Mouse (Mus musculus): ENCODE results near the gene Gjb6.

The Gjb6 gene

DNA sequence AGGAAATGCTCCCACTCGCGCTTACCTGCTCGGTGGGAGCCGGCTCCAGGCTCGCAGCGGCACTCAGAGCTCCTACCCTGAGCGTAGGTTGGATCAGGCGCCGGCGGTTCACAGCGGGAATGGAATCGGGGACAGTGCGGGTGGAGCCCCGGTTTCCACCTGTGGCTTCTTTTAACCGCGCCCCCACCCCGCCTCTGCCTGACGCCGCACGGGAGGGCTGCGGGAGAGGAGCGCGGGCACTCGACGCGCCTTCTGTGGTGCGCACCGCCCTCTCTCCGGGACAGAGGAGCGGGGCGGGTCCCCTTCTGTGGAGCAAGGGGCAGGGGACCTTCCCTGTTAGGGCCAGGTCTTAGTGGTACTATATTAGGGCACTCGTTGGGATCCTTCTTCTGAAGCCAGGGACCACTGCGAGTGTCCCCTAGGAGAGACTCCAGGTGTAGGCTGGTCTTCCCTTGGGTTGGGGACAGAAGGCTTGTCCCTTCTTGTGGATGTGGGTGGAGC, at the start of gene Gjb6:
Gene Gjb6 (minus strand): TSS at position 451 of the 501 bp plus-strand sequence.
- DNase-seq: no peak

DNA sequence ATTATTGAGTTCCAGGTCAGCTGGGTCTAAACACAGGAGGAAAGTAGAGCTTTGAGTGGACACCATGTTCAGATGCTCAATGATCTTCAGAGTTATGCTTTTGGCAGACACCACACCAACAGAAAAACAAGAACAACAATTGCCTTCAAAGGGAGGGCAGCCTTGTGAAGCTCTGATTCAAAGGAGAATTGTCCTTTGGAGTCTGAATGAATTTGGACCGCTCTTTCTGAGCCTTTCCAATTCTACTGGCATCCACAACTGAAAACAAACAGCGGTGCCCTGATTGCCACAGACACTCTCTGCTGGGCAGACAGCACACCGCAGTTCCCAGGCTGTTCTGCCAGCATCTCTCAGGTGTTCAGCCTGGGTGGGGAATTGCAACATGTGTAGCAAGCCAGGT, 32.1 kb upstream of the Gjb6 start:
- DNase-seq: no peak

DNA sequence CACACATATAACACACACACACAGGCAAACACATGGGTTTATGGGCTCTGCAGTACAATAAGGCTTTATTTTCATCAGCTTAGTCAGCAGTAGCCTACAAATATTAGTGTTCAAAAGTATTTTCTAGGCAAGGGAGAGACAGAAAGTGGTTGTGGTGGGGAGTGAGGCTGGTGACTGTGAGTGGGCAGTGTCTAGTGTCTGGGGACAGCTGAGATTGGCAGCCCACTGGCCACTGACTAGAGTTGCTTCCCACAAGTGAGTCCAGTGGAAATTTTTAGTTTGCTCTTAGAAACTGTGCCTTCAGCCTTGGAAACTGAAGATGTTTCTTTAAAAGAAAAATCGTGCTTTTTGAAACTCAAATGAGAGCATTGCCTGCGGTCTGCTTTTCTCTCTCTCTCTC, 28.4 kb upstream of the Gjb6 start:
- no peak for DNase-seq

DNA sequence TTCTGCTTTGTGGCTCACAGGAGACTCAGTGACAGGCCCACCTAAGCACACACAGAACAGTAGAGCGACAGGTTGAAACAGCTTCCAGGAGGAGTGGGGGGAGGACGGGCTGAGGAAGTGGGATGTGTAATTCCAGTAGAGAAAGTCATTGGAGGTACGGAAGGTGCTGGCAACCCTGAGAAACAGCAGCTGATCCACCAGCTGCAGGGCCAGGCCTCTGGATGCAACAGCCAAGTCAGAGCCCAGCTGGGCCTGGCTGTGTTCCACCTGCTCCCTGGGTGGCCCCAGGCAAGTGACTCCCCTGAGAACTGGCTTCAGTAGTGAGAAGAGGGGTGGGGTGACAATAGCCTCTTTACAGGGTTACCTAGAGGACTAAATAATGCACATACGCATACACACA, 27.8 kb upstream of the Gjb6 start:
- no peak for DNase-seq

DNA sequence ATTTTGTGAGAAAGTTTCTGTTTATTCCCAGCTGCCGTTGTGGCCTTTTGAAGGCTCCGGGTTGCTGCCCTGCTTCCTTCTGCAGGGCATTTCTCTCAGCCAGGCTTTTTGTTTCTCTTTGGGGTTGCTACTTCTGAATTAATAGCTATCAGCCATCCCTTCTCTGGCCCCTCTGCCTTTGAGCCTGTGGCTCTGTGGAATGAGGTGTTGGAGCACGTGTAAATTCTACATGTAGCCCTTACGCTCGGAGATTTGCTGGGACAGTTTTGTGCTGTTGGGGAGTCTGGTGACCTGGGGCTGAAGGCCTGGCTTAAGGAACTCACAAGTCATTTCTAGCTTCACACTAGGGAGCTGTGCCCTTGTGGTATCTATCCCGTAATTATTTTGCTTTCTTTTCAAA, 21.5 kb upstream of the Gjb6 start:
- no peak for DNase-seq

DNA sequence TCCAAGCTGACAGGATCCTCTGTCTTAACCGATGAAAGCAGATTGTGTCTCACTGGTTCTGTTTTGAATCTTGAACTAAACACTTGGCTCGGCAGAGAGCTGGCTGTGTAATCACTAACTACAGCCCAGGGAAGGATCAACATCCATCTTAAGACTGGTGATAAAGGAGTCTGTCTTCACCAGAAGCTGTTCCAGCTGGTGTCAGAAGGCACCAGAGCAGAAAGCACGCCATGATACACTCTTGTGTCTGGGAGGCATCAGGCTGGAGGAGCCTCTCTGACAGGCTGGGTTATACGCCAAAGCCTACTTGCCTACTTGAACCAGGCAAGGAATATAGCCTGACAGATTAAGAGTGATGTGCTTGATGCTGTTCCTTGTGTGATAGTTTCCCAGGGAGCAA, 12.3 kb upstream of the Gjb6 start:
- peak; percentile 20 for DNase-seq

DNA sequence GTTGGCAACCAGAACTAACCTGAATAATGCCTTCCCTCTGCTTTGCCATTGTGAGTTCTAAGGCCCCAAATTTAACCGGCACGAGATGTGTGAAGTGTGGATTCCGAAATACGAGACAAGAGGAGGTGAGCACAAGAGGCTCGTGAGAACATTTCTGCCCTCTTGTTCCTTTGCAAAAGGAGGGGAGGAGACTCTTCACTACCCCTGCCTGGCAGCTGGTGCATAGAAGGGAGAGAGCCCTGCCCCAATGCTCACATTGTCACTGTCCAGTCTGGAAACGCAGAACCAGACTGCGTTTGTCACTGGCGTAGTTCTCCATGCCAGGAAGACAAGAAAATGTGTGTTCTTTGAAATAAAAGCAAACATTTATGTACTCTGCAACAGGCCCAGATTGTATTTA, 1.9 kb upstream of the Gjb6 start:
- DNase-seq: no peak

DNA sequence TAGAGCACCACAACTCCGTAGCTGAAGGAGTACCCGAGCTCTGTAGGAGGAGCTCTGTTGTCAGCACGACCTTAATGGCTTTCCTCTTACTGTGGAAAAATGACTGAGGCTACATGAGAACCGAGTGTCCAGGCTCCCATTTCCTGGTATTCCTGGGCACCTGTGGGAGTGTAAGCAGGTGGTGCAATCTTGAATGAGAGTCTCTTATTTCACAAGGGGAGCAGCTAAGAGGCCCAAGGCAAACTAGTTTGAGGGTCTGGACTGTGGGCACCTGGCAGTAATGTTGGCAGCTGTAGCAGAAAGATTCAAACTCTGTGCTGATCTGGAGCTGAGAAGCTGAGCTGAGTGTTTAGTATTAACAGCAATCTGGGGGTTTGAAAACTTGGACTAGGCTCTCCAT, 6.0 kb downstream of the Gjb6 start:
- no peak for DNase-seq

DNA sequence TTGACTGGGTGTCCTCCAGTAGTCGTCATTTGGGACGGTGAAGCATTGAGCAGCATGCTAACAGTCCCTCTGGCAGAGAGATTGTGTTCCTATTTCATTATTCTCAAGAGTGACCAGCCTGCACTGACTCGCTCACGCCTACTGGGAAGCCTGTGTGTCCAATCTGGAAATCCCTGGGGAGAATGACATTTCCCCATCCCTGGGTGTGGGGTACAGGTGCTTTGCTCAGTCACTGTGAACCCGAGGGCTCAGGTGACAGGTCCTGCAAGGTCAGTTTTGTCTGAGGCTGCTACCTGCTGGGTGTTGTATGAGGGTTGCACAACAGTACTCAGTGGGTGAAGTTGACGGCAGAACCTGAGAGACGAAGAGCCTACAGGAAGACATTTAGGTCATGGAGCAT, 11.1 kb downstream of the Gjb6 start:
- DNase-seq: no peak

DNA sequence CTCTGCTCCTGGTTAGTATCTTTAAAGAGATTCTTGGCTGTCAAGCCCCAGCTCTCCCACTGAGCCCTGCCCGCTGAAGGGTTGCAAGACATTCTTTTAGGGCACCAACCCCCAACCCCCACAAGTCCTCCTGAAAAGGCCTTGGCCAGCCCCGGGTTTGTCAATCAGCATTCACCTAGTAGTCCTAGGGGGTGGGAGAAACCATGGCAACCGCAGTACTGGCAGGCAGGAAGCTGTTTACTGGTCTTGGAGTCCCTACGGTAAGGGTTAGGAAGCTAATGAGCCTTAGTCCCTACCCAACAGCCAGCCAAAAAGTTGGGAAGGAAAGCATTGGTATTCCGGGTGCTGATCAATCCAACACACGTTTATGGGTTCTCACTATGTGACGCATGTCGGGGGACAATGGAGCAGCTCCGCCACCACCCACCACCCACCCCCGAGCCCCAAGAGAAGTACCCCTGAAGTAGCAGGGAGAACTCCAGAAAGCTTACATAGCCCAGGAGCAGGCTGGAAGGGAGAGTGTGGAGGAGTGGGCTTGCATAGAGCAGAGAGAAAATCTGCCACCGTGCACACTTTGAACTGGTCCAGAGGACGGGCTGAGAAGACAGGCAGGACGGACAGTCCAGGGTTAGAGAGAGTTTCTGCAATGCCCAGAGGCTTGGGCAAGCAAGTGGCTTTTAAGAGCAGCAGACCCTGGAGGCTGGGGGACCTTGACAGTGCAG, 17.4 kb downstream of the Gjb6 start, which contains the start of gene Gm4491:
Gene Gm4491 (minus strand): TSS at position 61 of the 722 bp plus-strand sequence.
- DNase-seq: no peak

DNA sequence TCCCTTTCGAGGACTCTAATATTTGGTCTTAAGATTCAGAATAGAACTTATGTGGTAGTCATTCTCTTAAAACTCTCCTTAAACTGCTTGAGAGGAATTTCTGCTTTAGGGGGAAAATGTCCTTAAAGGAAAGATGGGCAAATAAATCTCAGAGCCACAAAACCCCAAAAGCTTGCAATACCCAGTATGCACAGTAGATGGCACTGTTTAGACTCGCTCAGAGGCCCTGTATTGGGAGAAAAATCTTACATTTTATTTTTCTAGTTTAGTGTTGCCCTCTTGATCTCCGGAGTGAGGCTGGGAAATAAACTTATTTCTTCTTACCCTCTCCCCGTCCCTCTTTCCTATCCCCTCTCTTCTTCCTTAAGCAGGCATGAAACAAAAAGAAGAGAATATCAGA, 24.2 kb downstream of the Gjb6 start:
- no peak for DNase-seq

DNA sequence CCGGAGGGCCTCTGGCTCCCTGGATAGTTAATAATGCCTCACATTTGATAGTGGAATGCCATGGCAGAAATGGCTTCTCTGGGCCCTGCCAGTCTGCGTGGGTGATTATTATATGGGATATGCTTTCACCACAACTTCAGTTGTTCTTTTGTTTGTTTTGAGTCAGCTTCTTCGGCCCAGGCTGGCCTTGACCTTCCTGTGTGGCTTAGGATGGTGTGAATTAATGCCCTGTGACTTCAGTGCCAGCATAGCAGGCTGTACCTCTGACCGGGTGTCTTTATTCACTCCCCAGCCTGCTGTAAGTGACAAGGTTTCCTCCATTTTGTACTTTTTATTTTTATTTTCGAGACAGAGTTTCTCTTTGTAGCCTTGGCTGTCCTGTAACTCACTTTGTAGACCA, 25.5 kb downstream of the Gjb6 start:
- no peak for DNase-seq

DNA sequence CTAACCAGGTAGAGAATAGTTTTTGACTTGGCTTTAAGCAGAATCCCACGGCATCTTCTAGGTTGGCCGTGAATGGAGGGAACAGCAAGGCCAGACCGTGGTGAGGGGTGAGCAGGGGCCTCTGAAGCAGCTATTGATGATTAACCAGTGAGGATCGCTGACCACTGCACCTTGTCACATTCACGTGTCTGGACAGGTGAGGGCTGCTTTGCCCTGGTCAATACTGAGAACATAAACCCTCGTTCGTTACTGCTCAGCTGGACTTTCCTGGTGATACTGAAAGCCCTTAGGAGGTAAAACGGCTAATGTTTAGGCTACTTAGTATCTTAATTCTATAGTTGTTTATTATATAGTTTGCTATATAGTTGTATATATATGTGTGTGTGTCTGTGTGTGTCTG, 26.3 kb downstream of the Gjb6 start:
- DNase-seq: peak; percentile 91

DNA sequence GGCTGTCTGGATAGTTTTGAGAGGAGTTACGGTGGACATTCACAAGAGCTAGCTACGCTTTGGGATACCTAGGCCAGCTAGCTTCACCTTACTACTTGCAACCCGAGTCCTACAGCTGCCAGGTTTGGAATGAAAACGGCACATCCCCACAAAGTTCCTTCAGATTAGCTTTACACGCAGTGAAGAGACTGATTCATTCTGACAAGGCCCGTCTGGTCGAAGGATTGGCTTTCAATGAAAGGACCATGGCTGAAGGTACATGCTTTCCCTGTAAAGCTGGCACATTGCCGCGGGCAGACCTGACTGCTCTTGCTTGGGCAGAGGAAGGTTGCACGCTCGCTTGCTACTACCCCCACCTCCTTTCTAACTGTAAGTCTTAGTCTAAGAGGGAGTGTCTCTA, 27.7 kb downstream of the Gjb6 start:
- DNase-seq: no peak

DNA sequence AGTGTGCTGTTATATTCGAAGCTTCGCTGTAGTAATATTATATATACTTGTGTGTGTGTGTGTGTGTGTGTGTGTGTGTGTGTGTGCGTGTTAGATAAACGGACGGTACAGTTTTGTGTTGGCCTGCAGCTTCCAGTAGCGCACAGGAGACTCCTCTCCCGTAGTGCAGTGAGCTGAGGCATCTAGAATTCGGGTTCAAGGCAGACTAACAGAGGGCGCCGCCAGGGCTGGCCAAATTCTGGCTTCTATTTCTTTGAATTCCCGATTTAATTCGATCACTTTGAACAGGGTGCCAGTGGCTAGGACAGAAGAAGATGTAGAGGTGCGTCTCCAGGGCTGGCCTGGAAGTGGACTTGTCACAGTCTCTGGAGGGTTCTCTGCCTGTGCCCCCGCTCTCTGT, 28.3 kb downstream of the Gjb6 start:
- no peak for DNase-seq

DNA sequence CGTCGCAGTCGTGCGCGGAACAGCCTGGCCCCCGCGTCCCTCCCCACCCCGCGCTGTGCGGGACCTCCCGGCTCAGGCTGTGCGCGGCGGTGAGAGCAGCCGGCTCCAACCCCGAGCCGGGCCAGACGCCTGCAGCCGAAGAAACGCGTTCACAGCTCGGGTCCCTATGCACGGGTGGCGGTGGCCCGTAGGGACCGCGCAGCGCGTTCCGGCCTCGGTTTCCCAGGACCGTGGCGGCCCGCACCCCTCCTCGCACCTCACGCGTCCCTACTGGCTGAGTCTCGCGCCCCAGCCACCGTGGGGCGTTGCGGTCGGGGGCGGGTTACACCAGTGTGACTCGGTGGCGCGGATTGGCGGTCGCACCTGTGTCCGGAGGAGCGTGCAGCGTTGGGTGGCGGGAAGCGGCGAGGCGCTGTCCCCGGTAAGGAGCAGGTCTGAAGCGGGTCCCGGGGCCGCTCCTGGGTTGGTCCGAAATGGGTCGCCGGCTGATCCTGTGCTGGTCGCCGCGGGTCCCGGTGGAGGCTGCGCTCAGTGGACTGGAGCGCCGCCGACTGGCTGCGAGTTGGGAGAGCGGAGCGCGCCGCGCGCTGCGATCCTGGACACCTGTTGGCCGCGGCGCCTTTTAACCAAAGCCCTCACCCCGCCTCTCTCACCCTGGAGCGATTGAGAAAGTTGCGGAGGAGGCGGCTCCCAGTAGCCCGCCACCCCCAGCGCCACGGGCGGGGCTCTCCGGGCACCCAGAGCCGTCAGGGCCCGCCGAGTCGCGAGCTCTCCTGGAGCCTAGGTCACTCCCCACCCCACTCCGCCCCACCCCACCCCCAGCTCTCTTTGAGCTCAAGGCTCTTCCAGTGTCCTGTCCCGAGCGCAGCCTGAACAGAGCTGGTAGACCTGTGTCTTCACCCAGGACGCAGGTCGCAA, 29.0 kb downstream of the Gjb6 start, which contains the start of gene Gjb2:
Gene Gjb2 (minus strand): TSS at position 597 of the 918 bp plus-strand sequence.
- peak; percentile 91 for DNase-seq

DNA sequence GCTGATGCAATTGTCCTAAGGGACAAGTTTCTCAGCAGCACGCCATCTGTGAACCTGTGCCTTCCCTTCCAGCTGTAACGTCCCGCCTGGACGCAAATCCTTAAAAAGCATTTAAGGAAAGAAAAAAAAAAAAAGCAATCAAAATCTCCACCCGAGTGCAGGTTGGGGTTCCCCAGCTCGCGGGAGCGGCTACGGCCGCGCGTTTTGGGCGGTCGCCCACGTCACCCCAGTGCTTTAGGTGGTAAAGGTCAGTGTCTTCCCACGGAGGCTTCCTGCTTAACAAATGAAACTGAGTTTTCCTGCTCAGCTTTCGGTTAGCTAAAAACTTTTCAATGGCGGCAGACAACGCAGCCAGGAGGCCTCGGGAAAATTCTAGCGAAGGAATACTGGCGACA, 29.7 kb downstream of the Gjb6 start:
- peak; percentile 43 for DNase-seq

DNA sequence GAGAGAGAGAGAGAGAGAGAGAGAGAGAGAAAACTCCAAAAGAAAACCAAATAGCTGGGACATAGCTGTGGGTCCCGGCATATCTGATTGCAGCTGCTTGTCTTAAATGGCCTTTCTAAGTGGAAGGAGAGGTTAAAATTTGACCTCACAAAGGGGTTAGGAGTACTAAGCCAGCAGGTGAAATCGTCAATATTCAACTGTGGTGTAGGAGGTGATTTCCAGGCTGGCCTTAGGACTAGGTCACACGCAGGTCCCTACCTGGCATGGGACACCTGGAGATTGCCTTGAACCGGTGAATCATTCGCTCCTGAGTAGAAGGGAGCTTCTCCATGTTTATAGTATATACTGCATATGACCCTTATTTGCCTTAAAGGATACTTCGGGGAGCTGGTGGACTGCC, 30.3 kb downstream of the Gjb6 start:
- peak; percentile 42 for DNase-seq

DNA sequence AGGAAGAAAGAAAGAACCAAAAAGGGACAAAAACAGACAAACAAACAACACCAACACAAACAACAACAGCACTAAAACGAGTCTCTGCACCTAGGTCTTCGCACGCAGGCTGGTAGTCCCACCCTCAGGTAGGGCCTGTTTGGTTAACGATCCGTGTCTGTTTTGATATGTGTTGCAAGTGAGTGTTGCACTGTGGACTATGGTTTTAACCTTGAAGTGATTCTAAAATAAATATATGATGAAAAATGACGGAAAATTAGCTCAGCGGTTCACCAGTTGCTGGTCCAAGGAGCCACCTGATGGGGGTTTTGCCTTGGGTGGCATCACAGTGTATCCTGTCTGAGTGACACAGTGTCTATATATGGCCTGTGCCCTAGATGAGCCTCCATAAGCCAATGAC, 31.8 kb downstream of the Gjb6 start:
- DNase-seq: no peak

DNA sequence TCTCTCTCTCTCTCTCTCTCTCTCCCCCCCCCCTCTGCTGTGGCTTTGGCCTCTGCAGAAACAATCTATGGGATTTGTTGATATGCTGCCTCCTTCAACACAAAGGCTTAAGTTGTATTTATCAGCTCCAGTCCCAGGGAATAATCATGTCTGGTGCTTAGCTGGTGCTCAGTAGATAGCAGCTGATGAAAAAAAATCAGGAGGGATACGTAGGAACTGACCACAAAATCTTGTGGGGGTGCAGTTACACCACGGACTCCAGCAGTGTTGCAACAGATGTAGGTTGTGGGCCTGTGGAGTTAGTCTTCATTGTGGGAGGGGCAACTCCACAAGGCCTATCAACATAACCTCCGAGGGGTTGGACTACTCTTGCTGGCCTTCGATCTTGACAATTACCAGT, 37.6 kb downstream of the Gjb6 start:
- DNase-seq: no peak

DNA sequence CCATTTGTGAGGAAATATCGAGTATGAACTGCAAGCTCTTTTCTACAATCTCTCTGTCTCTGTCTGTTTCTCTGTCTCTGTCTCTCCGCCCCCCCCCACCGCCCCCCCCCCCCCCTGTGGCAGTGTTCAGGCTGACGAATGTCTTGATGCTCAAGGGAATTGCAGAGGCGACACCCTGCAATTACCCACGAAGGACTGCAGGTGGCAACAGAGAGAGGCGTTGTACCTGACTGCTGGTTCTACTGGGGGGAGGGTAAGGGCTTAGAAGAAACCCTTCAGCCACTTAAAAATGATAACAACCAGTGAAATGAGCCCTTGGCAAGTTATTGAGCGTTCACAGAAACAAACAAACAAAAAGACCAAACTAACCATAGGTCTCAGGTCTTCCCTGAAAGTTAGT, 40.4 kb downstream of the Gjb6 start:
- DNase-seq: peak; percentile 82

DNA sequence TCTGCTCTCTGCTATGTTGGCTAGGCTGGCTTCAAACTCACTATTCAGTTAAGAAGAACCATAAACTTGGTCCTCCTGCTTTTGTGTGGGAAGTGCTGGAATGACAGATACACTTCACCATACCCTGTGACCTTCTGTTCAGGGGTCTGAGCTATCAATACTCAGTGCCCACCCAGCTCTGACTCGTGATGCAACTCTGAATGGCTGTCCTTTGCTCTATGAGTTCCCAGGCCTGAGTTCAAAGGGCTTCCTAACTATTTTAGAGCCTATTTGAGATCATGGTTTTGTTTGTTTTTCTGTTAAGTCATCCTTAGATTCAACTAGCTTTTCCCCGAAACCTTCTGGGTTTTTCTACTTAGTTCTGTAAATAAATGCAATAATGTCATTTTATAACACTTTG, 43.4 kb downstream of the Gjb6 start:
- peak; percentile 47 for DNase-seq

DNA sequence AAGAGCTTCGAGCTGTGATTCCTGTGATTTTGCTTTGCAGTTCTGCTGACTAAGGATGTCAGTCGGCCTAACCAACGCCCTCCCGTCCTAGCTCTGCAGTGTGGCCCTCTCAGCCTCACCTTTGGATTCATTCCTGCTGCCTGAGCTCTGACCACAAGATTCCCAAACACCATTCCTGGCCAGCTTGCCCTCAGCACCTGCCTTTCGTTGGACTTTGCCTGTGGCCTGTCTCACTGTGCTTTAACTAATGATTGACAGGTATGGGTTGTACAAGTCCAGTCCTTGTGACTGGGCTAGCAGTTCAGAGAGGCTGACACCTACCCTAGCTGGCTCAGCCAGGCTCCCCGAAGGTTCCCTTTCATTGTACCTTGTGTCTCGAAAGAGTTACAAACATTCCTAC, 44.3 kb downstream of the Gjb6 start:
- peak; percentile 96 for DNase-seq

DNA sequence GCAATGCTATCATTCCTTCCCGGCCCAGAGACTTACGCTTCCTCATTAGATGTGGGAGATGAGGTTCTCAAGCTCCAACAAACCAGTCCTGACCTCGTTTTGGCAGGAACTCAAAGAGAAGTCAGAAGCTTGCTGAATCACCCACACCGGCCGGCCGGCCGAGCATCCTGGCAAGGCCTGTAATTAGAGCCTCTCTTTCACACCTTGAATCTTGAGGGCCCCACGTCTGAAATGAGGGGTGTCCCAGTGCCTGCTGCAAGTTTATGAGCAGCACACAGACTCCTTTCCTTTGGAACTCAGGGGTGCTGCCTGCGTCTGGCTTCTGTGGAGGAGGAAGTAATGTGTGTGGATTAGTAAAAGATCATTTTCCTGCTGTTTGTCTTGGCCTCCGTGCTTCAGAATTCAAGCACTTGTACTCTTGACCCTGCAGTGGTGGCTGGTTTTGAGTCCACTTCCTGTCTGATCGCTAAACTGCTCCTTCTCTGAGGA, 49.2 kb downstream of the Gjb6 start:
- DNase-seq: peak; percentile 83

Measured in kidney, adult 9 months (tissue).